Mouse (Mus musculus): ENCODE measurements around the gene Pde6h. TPM values are rescaled to one million over a fixed set of nuclear protein-coding genes. Genes with fewer than 3 reads are reported as not detected.

Pde6h gene
- total RNA-seq, 1 experiment from 2014 or later = not detected

DNA sequence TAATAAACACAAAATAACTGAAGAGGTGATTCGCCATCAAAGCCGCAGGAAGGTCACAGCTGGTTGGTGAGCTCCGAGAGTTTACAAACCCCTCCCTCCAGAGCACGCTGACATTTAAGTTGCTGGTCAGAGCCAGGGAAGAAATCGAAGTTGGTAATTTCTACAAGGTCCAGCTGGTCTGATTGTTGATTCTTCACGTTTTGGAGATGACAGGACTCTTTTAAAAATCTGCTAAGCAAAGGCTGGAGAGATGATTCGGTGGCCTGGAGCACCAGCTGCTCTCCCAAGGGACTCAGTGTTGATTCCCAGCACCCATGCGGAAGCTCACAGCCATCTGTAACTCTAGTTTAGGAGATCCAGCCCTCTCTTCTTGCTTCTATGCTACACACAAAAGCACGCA lies 12.7 kb downstream of the Pde6h start:
- ATAC-seq (replicated peaks; ENCODE audit: insufficient number of reproducible peaks, low FRiP score, low TSS enrichment, poor library complexity, severe bottlenecking) = no peak

DNA sequence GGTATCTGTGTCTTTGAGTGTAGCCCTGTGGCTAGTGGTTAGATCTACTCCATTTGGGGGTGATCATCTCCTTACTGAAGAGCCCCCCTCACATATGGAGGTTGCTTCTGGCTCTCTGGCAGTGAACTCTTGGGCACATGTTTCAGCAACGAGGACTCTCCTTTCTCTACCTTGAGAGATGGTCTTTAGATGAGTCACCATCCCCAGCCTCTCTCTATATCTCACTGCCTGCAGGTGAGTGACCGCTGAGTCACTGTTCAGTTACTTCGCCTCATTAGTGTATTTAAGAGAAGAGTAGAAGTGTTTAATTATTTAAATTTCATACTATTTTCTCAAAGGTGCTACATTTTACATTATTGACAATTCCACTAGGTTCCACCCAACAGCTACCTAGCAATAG lies 13.5 kb downstream of the Pde6h start:
- no peak for ATAC-seq (replicated peaks; ENCODE audit: insufficient number of reproducible peaks, low FRiP score, low TSS enrichment, poor library complexity, severe bottlenecking)

DNA sequence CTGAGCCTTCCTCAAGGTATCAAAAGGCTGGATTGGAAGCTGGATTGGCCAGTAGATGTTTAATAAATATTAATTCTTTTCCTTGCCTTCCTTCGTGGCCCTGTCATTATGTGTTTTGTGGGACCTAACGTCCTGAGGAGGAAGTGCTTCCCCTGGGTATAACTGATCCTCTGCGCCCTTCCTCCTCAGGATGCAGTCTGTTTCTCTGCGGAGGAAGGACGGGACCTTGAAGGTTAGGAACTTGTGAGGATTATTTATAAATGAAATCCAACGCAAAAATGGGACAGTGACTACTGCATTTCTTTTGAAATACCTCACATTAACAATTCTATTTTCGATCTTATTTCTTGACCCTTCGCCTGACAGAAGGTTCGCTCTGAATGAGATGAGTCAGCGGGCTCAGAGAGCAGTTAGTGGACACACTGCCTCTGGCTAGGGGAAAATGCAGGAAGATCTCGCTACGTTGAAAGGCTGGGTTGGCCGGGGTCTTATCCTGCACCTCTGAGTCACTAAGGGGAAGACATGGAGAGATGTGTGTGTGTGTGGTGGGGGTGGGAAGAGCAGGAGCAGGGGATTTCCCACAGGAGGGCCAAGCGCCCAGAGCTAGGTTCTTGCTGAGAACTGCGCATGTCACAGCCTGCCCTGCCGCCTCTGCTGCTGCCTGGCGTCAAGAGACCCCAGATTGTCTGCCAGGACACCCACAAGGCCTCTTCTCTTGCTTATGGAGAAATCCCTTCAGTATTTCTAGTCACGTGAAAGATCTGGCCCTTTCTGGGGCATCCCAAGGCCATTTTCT lies 14.9 kb downstream of the Pde6h start:
- ATAC-seq (replicated peaks; ENCODE audit: insufficient number of reproducible peaks, low FRiP score, low TSS enrichment, poor library complexity, severe bottlenecking) = 0 out of 2 replicates have a peak, but pooled peaks have one; percentile 5

DNA sequence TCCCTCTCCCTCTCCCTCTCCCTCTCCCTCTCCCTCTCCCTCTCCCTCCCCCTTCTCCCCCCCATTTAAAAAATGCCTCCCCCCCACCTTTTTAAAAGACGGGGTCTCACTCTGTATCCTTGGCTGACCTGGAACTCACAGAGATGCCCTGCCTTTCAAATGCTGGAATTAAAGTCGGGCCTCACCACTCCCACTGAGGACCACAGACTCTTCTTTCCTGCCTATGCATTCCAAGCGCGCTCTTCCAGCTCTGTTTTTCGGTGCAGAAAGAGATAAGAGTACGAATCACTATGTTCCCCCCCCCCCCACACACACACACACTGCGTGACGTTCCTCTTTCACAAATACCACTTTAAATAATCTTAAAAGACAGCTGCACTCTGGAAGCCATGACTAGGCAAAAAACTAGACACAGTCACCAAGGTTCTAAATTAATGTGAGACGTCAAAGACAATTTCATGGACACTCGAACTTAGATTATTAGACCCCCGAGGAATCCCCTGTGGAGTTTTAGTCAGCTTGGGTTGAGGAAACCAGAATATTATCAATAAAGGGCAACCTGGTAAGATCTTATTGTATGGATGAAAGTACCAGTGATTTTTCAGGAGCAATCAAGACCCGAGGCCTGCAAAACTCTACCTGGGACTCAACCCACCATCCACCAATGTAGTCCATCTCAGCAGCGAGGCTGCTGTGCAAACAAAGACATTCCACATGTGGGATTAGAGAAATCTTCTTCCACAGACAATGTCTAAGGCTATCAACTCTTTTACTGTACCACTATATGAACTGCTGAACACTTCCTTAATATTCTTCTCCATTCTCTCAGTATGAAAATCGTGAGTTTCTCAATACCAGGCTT lies 15.9 kb downstream of the Pde6h start:
- ATAC-seq (replicated peaks; ENCODE audit: insufficient number of reproducible peaks, low FRiP score, low TSS enrichment, poor library complexity, severe bottlenecking) = peak; percentile 67

DNA sequence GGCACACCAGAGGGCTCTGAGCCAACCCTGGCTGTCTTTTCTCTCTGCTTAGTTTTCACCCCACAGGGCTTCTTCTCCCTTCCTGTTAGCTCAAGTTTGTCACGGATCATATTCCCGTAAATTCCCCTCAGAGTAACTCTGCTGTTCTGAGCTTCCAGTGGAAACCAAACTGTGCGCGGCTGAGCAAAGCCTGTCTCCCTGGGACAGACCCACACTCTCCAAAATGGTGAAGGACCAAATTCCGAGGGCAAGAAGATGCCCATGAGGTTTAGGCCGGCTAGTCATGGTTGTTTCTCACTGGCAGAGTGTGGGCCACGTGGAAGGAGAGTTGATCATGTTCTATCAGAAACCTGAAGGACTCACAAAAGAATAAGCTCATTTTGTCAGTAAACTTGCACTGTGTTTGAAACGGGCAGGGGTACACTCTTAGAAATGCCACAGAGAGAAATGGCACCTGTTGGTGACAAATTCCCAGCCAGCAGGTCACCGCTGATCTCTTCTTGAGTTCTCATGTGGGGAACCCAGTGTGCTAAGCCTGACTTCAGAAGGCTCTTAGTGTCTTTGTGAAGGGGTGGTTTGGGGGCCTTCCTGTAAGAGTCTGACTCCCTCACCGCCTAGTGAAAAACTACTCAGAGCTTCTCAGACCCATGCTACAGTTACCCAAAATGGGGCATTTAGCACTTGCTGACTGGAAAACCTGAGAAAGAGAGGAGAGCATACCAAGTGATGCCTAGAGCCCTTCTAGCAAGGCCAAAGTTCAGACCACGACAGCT lies 16.7 kb downstream of the Pde6h start:
- no peak; the same call in 1 of the 2 replicates for ATAC-seq (replicated peaks; ENCODE audit: insufficient number of reproducible peaks, low FRiP score, low TSS enrichment, poor library complexity, severe bottlenecking)

DNA sequence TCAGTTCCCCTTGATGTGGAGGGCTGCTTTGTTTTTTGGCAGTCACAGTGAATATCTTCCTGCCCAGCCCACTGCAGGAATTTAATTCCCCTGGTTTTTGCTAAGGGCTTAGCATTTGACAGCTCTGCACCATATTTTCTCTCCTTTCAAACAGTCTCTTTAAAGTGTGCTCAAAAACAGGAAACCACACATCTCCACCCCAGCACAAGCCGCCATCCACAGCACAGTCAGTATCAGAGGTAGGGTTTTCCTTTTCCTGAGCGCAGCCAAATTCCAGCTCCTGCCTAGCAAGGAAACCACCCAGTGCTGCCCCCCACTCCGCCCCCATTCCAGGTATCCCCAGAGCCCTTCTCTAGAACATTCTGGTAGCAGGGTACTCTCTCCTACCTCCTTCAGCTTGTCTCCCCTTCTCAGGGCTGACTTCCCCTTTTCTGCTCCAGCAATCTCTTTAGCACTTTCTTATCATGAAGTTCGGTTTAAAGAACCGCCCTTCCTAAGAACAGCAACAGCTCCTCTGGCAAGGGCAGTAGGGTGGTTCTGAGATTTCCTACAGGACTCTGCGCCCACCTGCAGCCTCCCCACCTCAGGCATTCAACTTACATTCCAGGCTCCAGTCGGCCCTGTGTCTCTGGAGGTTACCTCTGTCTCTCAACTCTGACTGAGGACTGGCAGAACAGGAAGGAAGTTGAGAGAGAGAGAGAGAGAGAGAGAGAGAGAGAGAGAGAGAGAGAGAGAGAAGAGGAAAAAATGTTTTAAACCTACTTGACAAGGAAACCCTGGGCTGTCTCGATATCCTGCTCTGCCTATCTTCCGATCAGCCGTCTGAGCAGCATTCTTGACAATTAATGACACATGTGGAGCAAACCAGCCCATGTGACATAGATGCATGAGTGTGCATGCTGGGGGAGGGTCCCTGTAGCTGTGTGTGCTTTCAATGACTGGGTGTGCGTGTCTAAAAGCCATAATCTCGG lies 17.7 kb downstream of the Pde6h start, which contains the start of gene Arhgdib:
Gene Arhgdib, minus strand, starts transcription at position 849 of the 971 bp plus-strand sequence.
- ATAC-seq (replicated peaks; ENCODE audit: insufficient number of reproducible peaks, low FRiP score, low TSS enrichment, poor library complexity, severe bottlenecking) = 0 out of 2 replicates have a peak, but pooled peaks have one; percentile 18

DNA sequence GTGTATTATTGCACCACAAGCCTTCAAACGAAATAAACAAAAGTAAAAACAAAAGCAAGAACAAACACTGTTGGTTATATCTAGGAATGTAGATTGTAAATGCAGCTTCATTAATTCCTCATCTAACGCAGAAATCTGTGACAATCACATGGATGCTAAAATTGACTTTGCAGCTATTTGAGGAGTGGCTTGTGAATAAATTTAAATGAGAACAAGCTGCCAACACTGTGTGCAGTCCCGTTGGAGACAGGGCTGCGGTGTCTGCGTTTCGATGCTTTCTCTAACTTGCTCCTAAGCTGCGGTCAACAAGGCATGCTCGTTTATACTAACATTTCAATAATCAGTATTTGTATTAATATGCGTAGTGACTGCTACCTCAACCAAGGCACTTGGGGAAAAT lies 18.6 kb downstream of the Pde6h start:
- ATAC-seq (replicated peaks; ENCODE audit: insufficient number of reproducible peaks, low FRiP score, low TSS enrichment, poor library complexity, severe bottlenecking) = no peak

DNA sequence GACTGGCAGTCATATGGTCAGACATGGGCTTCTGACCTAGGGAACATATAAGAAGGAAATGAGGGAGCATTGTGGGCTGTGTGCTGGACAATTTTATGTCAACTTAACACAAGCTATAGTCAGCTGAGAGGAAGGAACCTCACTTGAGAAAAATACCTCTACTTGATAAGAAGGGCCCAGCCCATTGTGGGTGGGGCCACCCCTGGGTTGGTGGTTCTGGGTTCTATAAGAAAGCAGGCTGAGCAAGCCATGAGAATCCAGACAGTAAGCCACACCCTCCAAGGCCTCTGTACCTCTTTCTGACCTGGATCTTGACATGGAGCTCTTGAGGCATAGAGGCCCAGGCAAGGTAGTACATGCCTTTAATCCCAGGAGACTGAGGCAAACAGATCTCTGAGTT lies 19.8 kb downstream of the Pde6h start:
- no peak for ATAC-seq (replicated peaks; ENCODE audit: insufficient number of reproducible peaks, low FRiP score, low TSS enrichment, poor library complexity, severe bottlenecking)

DNA sequence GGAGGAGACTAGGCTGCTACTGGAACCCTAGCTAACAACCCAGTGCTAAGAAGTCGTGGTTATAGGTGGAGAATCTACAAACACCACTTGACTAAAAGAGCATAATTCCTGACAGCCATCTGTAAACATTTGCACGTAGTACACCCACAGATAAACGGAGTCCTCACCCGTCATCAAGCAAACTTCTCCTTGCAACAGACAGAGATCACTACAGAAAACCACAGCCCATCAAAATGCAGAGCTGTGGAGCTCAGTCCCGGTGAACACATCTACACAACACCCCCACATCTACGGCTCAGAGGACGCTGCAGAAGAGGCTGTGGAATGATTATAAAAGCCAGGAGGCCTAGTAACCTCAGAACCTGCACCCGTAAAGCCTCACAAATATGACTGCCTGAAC lies 20.9 kb downstream of the Pde6h start:
- no peak for ATAC-seq (replicated peaks; ENCODE audit: insufficient number of reproducible peaks, low FRiP score, low TSS enrichment, poor library complexity, severe bottlenecking)

DNA sequence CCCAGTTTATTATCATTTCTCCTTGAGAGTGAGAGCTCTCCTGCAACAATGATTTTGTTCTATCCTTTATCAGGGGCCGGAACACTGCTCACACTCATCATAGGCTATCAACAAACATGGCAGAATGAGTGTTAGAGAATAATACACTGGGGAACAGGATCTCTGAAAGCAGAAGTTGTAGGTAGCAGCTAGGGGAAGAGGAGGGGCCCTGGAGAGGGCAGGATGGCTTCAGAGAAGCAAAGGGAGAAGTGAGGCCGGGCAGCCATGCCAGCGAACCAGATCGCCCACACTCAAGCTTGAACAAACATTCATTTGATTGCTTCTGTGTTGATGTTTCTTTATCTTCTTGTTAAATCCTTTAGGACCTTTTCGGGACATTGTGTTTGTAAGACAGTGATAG lies 22.6 kb downstream of the Pde6h start:
- peak; percentile 90 for ATAC-seq (replicated peaks; ENCODE audit: insufficient number of reproducible peaks, low FRiP score, low TSS enrichment, poor library complexity, severe bottlenecking)

DNA sequence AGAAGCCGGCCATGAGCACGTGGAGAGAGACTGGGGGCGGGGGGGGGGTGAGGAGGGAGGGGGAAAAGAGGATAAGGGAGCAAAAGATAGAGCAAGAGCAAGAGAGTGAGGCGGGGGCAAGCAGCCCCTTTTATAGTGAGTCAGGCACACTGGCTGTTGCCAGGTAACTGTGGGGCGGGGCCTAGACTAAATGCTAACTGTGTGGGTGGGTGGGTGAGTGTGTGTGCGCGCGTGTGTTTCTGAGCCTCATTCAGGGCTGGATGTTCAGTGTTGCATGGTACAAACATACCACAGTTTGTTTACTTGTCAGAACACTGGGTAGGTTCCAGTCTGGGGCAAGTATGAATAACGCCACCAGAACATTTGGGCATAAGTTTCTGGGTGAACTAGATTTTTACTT lies 23.3 kb downstream of the Pde6h start:
- ATAC-seq (replicated peaks; ENCODE audit: insufficient number of reproducible peaks, low FRiP score, low TSS enrichment, poor library complexity, severe bottlenecking) = no peak

DNA sequence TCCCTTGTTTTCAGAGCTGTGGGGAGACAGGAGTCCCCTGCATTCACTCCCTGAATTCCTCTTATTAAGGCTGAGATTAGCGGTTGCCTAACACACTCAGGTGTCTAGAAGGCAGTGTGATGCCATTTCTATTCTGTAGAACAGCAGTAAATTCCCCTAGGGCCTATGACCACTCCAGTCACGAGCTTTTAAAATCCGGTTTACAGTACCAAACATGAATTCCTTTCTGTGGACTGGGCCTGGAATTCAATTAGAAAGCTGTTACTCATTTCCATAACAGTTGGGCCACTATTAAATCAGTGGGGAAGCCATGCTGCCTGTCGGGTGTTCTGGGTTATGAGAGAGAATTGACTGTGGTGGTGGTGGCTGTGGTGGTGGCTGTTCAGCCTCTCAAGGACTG lies 24.1 kb downstream of the Pde6h start:
- ATAC-seq (replicated peaks; ENCODE audit: insufficient number of reproducible peaks, low FRiP score, low TSS enrichment, poor library complexity, severe bottlenecking) = no peak

DNA sequence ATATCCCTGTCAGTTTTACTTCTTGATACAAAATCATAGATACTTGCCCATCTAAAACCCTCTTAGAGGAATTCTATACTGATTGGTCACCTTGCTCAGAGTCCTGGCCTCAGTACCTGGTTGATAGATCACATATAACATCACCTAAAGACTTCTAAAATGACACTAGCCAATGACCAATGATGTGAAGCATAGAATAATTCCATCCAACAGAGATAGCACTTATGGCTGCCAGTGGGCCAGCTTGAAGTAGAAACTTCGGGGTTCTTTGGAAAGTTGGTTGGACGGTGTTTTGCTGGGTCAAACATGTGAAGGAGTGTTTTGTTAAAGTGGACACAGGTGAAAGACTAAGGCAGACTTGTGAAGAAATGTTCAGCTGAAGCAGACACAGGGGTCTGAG lies 26.5 kb downstream of the Pde6h start:
- ATAC-seq (replicated peaks; ENCODE audit: insufficient number of reproducible peaks, low FRiP score, low TSS enrichment, poor library complexity, severe bottlenecking) = no peak

DNA sequence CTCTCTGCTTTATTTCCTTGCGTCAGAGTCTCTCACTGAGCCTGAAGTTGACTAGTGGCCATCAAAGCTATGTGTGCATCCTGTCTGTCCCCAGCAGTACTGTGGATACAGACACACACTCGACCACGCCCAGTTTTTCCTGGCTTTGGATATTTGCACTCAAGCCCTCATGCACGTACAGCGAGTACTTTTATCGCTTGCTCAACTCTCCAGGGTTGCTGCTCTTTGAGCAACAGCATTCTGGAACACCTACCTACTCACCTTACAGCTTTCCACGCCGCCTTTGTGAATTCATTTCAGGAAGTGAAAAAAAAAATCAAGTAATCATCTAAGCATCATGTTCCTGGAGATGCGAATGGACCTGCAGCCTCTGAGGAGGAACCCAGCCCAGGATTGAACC lies 29.3 kb downstream of the Pde6h start:
- no peak for ATAC-seq (replicated peaks; ENCODE audit: insufficient number of reproducible peaks, low FRiP score, low TSS enrichment, poor library complexity, severe bottlenecking)

DNA sequence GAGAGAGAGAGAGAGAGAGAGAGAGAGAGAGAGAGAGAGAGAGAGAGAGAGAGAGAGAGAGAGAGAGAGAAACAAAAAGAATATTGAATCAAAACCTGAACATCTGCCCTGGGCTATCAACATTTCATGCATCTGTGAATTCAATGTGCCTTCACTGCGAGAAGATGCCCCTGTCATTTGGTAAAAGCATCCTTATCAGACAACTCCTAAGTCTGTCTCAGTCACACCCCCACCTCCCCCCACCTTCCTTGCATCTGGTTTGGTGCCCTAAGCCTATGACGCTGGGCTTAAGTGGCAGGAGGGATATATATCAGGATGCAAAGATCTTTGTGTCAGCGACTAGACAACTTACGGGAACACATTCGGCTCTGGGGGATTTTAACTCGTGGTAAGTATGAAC lies 30.6 kb downstream of the Pde6h start:
- no peak for ATAC-seq (replicated peaks; ENCODE audit: insufficient number of reproducible peaks, low FRiP score, low TSS enrichment, poor library complexity, severe bottlenecking)

DNA sequence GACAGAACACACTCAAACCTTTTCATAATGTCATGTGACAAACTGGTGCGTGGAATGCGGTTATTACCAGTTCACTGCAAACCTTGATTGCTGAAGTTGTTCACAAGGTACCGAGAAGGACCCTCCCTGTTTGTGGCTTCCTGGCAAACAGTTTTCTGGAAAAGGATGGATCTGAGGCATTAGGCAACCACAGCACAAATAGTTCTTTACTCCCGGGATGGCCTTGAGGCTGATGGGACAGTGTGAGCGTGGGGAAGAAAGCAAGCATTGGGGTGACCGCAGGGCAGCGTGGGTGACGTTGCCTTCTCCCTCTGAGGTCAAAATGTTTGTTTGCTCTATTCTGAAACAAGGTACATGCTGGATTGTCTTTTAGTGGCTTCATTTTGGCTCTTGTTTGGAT lies 31.1 kb downstream of the Pde6h start:
- no peak for ATAC-seq (replicated peaks; ENCODE audit: insufficient number of reproducible peaks, low FRiP score, low TSS enrichment, poor library complexity, severe bottlenecking)

DNA sequence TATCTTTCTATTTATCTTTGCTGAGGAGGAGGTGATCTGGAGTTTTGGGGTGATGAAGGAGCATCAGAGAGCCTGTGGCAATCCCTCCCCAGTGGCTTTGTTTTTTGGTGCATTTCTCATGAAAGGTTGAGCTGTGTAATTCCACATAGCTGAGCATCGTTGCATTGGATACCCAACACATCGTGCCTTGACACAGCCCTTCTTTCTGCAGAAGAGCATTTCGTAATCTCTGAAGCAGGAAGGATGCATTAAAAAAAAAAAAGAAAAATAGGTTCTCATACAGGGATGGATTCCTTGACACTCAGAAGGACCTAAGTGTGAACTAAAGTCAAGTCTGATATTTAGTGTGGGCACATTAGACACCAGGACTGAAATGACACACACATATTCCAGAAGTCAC lies 31.6 kb downstream of the Pde6h start:
- ATAC-seq (replicated peaks; ENCODE audit: insufficient number of reproducible peaks, low FRiP score, low TSS enrichment, poor library complexity, severe bottlenecking) = no peak

DNA sequence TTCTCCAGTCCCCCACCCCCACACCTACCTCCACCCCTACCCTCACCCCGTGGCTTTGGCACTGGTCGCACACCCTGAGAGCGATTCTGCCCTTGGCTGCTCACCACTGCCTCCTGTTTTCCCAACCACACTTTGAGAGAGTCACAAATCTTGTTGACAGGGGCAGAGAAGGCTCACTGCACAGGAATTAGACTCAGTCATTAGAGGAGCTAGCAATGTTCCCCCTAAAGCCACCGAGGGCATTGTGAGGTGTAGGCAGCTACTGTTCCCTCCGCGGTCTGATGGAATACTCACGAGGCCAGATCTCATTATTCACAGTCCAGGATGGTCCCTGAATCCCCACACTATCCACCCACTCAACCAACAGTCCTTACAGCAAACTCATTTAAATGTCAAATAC lies 33.4 kb downstream of the Pde6h start:
- no peak for ATAC-seq (replicated peaks; ENCODE audit: insufficient number of reproducible peaks, low FRiP score, low TSS enrichment, poor library complexity, severe bottlenecking)
